Mouse (Mus musculus) forebrain, embryonic 16.5 days (tissue): ENCODE results near the gene Vmn2r52. TPM values are rescaled to one million over a fixed set of nuclear protein-coding genes. Genes with fewer than 3 reads are reported as not detected.
"Not testable (repeated sequence)": the region's sequence is repeated elsewhere in the genome, so short reads cannot be mapped to it uniquely, and the experiment has no call there.

Experiments
- ATAC-seq: fragments of 200-750 bp; cut with Nextera tagmentation; 2 replicates; pipeline ENCODE4 v1.8.0; 2017; ENCODE audit warnings: mild to moderate bottlenecking, moderate library complexity
- H3K27ac ChIP-seq: fragments of 300-500 bp; sonication (generic); 2 replicates; pipeline ENCODE4 v1.5.1; 2014; ENCODE audit warnings: low read length, control low read depth
- H3K27me3 ChIP-seq: fragments of 300-500 bp; sonication (generic); replicated peaks from 2 replicates; pipeline ENCODE4 v1.6.1; 2014; ENCODE audit warnings: low read length; ENCODE audit not compliant: control insufficient read depth, insufficient read depth
- H3K36me3 ChIP-seq: fragments of 300-500 bp; sonication (generic); 2 replicates; pipeline ENCODE4 v1.6.1; 2014; ENCODE audit not compliant: control insufficient read depth, insufficient read depth
- H3K4me1 ChIP-seq: fragments of 300-500 bp; sonication (generic); replicated peaks from 2 replicates; pipeline ENCODE4 v1.6.1; 2014; ENCODE audit warnings: low read length; ENCODE audit not compliant: control insufficient read depth, insufficient read depth
- H3K4me2 ChIP-seq: fragments of 300-500 bp; sonication (generic); 2 replicates; pipeline ENCODE4 v1.6.1; 2014; ENCODE audit warnings: mild to moderate bottlenecking, low read length, control low read depth
- H3K4me3 ChIP-seq: fragments of 300-500 bp; sonication (generic); replicated peaks from 2 replicates; pipeline ENCODE4 v1.5.1; 2014; ENCODE audit warnings: mild to moderate bottlenecking, low read length, control low read depth
- H3K9ac ChIP-seq: fragments of 300-500 bp; sonication (generic); replicated peaks from 2 replicates; pipeline ENCODE4 v1.6.1; 2014; ENCODE audit warnings: low read depth, low read length, control low read depth
- H3K9me3 ChIP-seq: fragments of 300-500 bp; sonication (generic); 2 replicates; pipeline ENCODE4 v1.6.1; 2016; ENCODE audit warnings: low read length; ENCODE audit not compliant: control insufficient read depth
- WGBS: fragments of 180-500 bp; shearing (Covaris S2); extraction: QIAGEN DNeasy Blood & Tissue Kit; methylation state at CpG from one replicate; pipeline ENCODE4 v1.1.7; 2014; 5-methylcytosine and 5-hydroxymethylcytosine counted together
- polyA plus RNA-seq: library from polyadenylated mRNA; unstranded; fragments of >200 nt; fragmentation: Nextera tagmentation; extraction: Ambion mirVana; gene quantifications from 2 replicates; pipeline ENCODE4 v1.2.1, GENCODE M21; 2015

Vmn2r52 gene
- polyA plus RNA-seq: not detected in 2 replicates

DNA sequence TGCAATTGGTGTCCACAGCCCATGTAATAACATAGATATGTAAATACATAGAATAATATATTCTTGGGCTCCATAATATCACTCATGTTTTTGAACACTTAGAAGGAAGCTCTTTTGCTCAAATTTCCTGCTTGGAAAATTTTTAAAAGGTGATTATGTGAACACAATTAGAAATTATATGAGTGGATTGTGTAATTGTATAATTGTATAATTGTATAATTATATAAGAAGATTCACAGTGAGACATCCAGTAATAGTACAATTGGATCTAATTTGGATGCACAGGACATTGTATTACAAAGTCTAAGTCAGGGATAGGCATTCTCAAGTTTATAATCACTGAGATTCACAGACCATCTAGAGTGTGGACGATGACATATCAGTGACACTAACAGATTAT is at the start of gene Vmn2r52:
TSS of gene Vmn2r52 (minus strand) at position 101 of the 400 bp plus-strand sequence.
- no peaks in the 10 kb centered on the region for H3K36me3 ChIP-seq
- no peak for ATAC-seq
- H3K9me3 ChIP-seq: 0 out of 2 replicates have a peak, but pooled peaks cover 3% of the 10 kb centered on the region
- H3K4me3 ChIP-seq: no peak within 1 kb of the TSS
- H3K9ac ChIP-seq: no peak within 1 kb of the TSS
- no peak within 1 kb of the TSS for H3K27ac ChIP-seq
- 78% methylated on average over 1 of the region's 1 CpGs for WGBS
- no peaks in the 10 kb centered on the region for H3K27me3 ChIP-seq
- H3K4me1 ChIP-seq: no peaks in the 10 kb centered on the region
- H3K4me2 ChIP-seq: no peak within 1 kb of the TSS

GRCm38 (mm10) chr7:10105641-10106040 is 70.7 kb downstream of the Vmn2r52 start, which contains the start of gene Vmn2r51:
Vmn2r51 (minus strand) TSS chr7:10105741.
- H3K9ac ChIP-seq, H3K4me2 ChIP-seq, H3K4me3 ChIP-seq, H3K36me3 ChIP-seq, H3K27ac ChIP-seq, H3K4me1 ChIP-seq, H3K9me3 ChIP-seq, H3K27me3 ChIP-seq, ATAC-seq: not testable (repeated sequence)
- WGBS: 58% methylated on average over 1 of the region's 1 CpGs

Other genes with a start within 250 kb of the Vmn2r52 start
- gene Vmn2r48, start 223.0 kb downstream of the Vmn2r52 start, polyA plus RNA-seq: not detected in 2 replicates
- not detected in 2 replicates for gene Vmn2r49, start 184.3 kb downstream of the Vmn2r52 start, polyA plus RNA-seq
- gene Vmn2r50, start 123.3 kb downstream of the Vmn2r52 start, polyA plus RNA-seq: not detected in 2 replicates
- not detected in 2 replicates for gene Vmn2r51, start 70.8 kb downstream of the Vmn2r52 start, polyA plus RNA-seq
- not detected in 2 replicates for gene Vmn1r66, start 101.4 kb upstream of the Vmn2r52 start, polyA plus RNA-seq